Mouse (Mus musculus): ENCODE measurements around the gene Cyp4f14.

GRCm38 (mm10) chr17:32871483-32871882 is 45.7 kb downstream of the Cyp4f14 start:
- TF ChIP-seq POLR2A (IDR thresholded peaks at IDR 0.05; ENCODE audit: extremely low read depth, insufficient read depth, low read length) (no peak), CTCF (IDR thresholded peaks at IDR 0.05; ENCODE audit: extremely low read depth, insufficient read depth, low read length) (no peak)
